Mouse (Mus musculus) midbrain, embryonic 11.5 days (tissue): ENCODE data around the gene Lrrc37a. TPM values are rescaled to one million over a fixed set of nuclear protein-coding genes. Genes with fewer than 3 reads are reported as not detected.
"Not testable (repeated sequence)": the region's sequence is repeated elsewhere in the genome, so short reads cannot be mapped to it uniquely, and the experiment has no call there.

Experiments
- ATAC-seq: fragments of 200-750 bp; cut with Nextera tagmentation; 2 replicates; pipeline ENCODE4 v1.8.0; 2017; ENCODE audit warnings: moderate TSS enrichment, moderate library complexity; ENCODE audit not compliant: low FRiP score
- DNase-seq: peaks from one replicate; pipeline ENCODE4 v3.0.0; 2015; ENCODE audit warnings: low spot score; ENCODE audit errors: missing footprints
- H3K27ac ChIP-seq: fragments of 300-500 bp; sonication (generic); 2 replicates; pipeline ENCODE4 v1.5.1; 2014; ENCODE audit warnings: low read depth, low read length
- H3K27me3 ChIP-seq: fragments of 300-500 bp; sonication (generic); 2 replicates; pipeline ENCODE4 v1.6.1; 2014; ENCODE audit warnings: mild to moderate bottlenecking, low read length, moderate library complexity, mixed read lengths; ENCODE audit not compliant: control insufficient read depth, insufficient read depth
- H3K36me3 ChIP-seq: fragments of 300-500 bp; sonication (generic); 2 replicates; pipeline ENCODE4 v1.6.1; 2014; ENCODE audit warnings: mild to moderate bottlenecking, low read length, moderate library complexity, mixed read lengths; ENCODE audit not compliant: control insufficient read depth, insufficient read depth
- H3K4me1 ChIP-seq: fragments of 300-500 bp; sonication (generic); 2 replicates; pipeline ENCODE4 v1.6.1; 2014; ENCODE audit warnings: low read length; ENCODE audit not compliant: control insufficient read depth, insufficient read depth
- H3K4me2 ChIP-seq: fragments of 300-500 bp; sonication (generic); 2 replicates; pipeline ENCODE4 v1.6.1; 2014; ENCODE audit warnings: mild to moderate bottlenecking, moderate library complexity
- H3K4me3 ChIP-seq: fragments of 300-500 bp; sonication (generic); 2 replicates; pipeline ENCODE4 v1.5.1; 2014; ENCODE audit warnings: low read depth, low read length
- H3K9ac ChIP-seq: fragments of 300-500 bp; sonication (generic); 2 replicates; pipeline ENCODE4 v1.6.1; 2014; ENCODE audit warnings: low read length
- H3K9me3 ChIP-seq: fragments of 300-500 bp; sonication (generic); 2 replicates; pipeline ENCODE4 v1.6.1; 2016; ENCODE audit warnings: low read length; ENCODE audit not compliant: control insufficient read depth
- WGBS: fragments of 180-500 bp; shearing (Covaris S2); extraction: QIAGEN DNeasy Blood & Tissue Kit; methylation state at CpG from one replicate; pipeline ENCODE4 v1.1.7; 2014; 5-methylcytosine and 5-hydroxymethylcytosine counted together
- polyA plus RNA-seq: library from polyadenylated mRNA; unstranded; fragments of >200 nt; fragmentation: Nextera tagmentation; extraction: Ambion mirVana; gene quantifications from 2 replicates; pipeline ENCODE4 v1.2.1, GENCODE M21; 2014

Lrrc37a gene
- not detected in 2 replicates for polyA plus RNA-seq

- Histone ChIP-seq H3K4me3 (no peak within 1 kb of the TSS), H3K9me3 (no peaks in the 10 kb centered on the region), H3K27me3 (no peaks in the 10 kb centered on the region), H3K36me3 (no peaks in the 10 kb centered on the region), H3K4me1 (no peaks in the 10 kb centered on the region), H3K4me2 (no peak within 1 kb of the TSS), H3K27ac (no peak within 1 kb of the TSS), H3K9ac (no peak within 1 kb of the TSS)
- DNase-seq (no peak), ATAC-seq (no peak)
- 91% methylated on average over 12 of the region's 12 CpGs for WGBS
Observed at GRCm38 (mm10) chr11:103504497-103504896, at the start of gene Lrrc37a. TSS of gene Lrrc37a (minus strand) at chr11:103504597.

- H3K9ac ChIP-seq, ATAC-seq: not testable (repeated sequence)
- WGBS = 24% methylated on average over 1 of the region's 1 CpGs
Observed at GRCm38 (mm10) chr11:103534973-103535372, 30.6 kb upstream of the Lrrc37a start.

DNA sequence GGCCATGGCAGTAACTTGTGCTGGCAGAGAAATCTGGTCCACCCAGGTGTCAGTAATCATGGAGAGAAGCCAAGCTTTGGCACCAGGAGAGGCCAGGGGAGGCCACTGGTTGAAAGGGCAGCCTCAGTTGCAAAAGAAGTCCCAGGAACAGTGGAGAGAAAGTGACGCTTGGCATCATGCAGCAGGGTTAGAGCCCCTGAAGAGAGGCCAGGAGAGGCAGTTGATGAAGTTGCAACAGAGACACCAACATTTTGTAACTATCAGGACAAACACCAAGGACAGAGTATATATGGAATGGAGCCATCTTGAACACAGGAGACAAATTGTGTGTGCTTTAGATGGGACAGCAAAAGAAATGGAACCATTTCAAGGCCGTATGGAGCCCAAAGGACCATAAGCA, 7.7 kb upstream of the Lrrc37a start:
- Histone ChIP-seq H3K36me3 (no peaks in the 10 kb centered on the region), H3K9me3 (no peaks in the 10 kb centered on the region), H3K4me3 (no peak overlapping the region), H3K4me2 (no peak overlapping the region), H3K4me1 (no peaks in the 10 kb centered on the region), H3K27me3 (no peaks in the 10 kb centered on the region), H3K9ac (no peak overlapping the region), H3K27ac (no peak overlapping the region)
- DNase-seq (no peak), ATAC-seq (no peak)
- WGBS = 79% methylated on average over 2 of the region's 2 CpGs

More at GRCm38 (mm10) chr11:103534973-103535372, 30.6 kb upstream of the Lrrc37a start:
- H3K4me1 ChIP-seq, H3K4me3 ChIP-seq, H3K4me2 ChIP-seq, H3K27me3 ChIP-seq, H3K27ac ChIP-seq, H3K36me3 ChIP-seq, H3K9me3 ChIP-seq, DNase-seq: not testable (repeated sequence)

DNA sequence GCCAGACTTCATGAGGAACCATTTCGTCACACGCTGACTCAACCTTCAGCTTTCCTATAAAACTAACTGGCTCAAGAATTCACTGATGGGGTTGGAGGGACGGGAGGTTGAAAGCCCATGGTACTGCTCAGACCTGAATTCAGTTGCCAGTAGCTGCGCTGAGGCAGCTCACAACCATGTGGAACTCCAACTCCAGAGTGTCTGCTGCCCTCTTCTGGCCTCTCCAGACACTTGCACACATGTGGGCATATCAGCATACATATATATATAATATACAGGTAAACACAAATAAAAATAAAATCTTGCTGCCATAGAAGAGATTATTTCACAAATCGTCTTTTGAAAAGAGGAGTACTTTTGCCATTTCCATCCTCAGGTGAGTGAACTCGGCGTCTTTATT, 40.0 kb downstream of the Lrrc37a start:
- DNase-seq = no peak
- Histone ChIP-seq H3K4me3 (no peak overlapping the region), H3K27me3 (no peaks in the 10 kb centered on the region), H3K4me2 (no peak overlapping the region), H3K36me3 (no peaks in the 10 kb centered on the region), H3K27ac (no peak overlapping the region), H3K9ac (no peak overlapping the region), H3K9me3 (no peaks in the 10 kb centered on the region), H3K4me1 (no peaks in the 10 kb centered on the region)
- ATAC-seq = no peak
- 73% methylated on average over 7 of the region's 7 CpGs for WGBS

GRCm38 (mm10) chr11:103451105-103451504, 53.3 kb downstream of the Lrrc37a start:
- not testable (repeated sequence) for H3K27me3 ChIP-seq, H3K27ac ChIP-seq, DNase-seq, H3K36me3 ChIP-seq, ATAC-seq, H3K9ac ChIP-seq, H3K4me1 ChIP-seq, H3K4me2 ChIP-seq, H3K9me3 ChIP-seq, H3K4me3 ChIP-seq
- WGBS = 33% methylated on average over 1 of the region's 1 CpGs

- not testable (repeated sequence) for DNase-seq, H3K27ac ChIP-seq, H3K4me2 ChIP-seq, H3K9ac ChIP-seq, H3K4me3 ChIP-seq, H3K4me1 ChIP-seq, ATAC-seq, H3K9me3 ChIP-seq, H3K36me3 ChIP-seq, H3K27me3 ChIP-seq
- 93% methylated on average over 14 of the region's 14 CpGs for WGBS
Observed at GRCm38 (mm10) chr11:103449721-103450120, 54.7 kb downstream of the Lrrc37a start.

GRCm38 (mm10) chr11:103443678-103444077, 60.7 kb downstream of the Lrrc37a start:
- Histone ChIP-seq H3K27ac (no peak overlapping the region), H3K27me3 (no peaks in the 10 kb centered on the region), H3K9ac (no peak overlapping the region), H3K4me1 (no peaks in the 10 kb centered on the region), H3K4me3 (no peak overlapping the region), H3K9me3 (no peaks in the 10 kb centered on the region), H3K36me3 (no peaks in the 10 kb centered on the region), H3K4me2 (no peak overlapping the region)
- DNase-seq (no peak), ATAC-seq (no peak)
- 91% methylated on average over 3 of the region's 3 CpGs for WGBS

DNA sequence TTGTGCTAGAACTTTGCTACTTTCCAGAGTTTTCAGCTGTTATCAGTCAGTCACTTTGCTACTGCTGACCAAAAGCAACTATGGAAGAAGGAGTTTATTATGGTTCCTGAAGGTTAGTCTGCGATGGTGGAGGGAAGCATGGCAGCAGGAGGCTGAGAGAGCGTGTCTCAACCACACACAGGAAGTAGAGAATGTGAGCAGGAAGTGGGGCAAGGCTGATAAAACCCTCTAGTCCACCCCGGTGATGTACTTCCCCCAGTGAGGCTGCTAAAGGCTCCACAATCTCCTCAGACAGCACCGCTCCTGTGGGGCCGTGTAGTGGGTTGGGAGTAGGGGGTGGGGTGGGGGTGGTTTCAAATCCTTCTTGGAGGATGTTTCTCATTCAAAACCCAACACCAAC, 68.1 kb downstream of the Lrrc37a start:
- ATAC-seq (no peak), DNase-seq (no peak)
- Histone ChIP-seq H3K9me3 (no peaks in the 10 kb centered on the region), H3K27me3 (no peaks in the 10 kb centered on the region), H3K4me1 (no peaks in the 10 kb centered on the region), H3K27ac (no peak overlapping the region), H3K36me3 (no peaks in the 10 kb centered on the region), H3K4me3 (no peak overlapping the region), H3K4me2 (no peak overlapping the region), H3K9ac (no peak overlapping the region)
- 86% methylated on average over 5 of the region's 5 CpGs for WGBS

DNA sequence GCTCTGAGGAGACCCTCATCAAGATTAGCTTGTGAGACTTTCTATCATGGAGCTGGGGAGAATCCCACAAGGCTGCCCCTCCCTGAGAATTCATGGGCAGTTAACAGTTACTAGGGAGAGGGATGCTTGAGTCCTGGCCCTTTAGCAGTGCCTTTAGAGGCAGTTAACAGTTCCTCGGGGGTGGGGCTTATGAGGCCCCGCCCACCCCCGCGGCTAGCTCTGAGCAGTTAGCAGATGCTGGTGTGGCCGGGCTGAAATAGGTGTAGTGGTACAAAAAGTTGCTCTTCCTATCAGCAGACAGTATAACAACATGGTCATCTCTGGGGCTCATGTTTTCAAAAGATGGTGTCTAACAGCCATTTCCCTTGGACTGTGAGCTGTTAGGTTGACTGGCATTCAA, 79.4 kb downstream of the Lrrc37a start:
- 38% methylated on average over 5 of the region's 5 CpGs for WGBS
- ATAC-seq (no peak), DNase-seq (no peak)

DNA sequence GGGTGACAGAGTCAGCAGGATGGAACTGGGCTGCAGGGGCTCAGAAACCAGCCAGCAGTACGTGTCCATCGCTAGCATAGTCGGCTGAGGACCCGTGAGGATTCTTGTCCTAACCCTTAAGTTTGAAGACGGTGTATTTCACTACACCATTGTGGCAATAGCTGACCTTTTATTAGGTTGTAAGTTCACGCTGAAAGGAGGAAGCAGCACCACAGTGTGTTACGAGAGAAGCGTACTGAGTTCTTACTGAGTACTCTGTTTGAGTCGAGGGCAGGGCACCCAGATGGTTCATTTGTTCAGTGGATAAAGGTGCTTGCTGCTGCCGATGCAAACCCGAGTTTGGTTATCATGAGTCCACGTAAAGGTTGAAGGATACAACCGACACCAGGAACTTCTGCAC, 84.7 kb downstream of the Lrrc37a start:
- ATAC-seq = no peak
- H3K36me3 ChIP-seq = no peaks in the 10 kb centered on the region
- H3K27me3 ChIP-seq = no peaks in the 10 kb centered on the region
- no peak overlapping the region for H3K27ac ChIP-seq
- H3K4me3 ChIP-seq = no peak overlapping the region
- DNase-seq = no peak
- 86% methylated on average over 13 of the region's 13 CpGs for WGBS
- no peaks in the 10 kb centered on the region for H3K9me3 ChIP-seq
- no peaks in the 10 kb centered on the region for H3K4me1 ChIP-seq
- H3K4me2 ChIP-seq = no peak overlapping the region
- H3K9ac ChIP-seq = no peak overlapping the region

More for the DNA sequence above, 79.4 kb downstream of the Lrrc37a start:
- Histone ChIP-seq H3K9ac (no peak overlapping the region), H3K36me3 (no peaks in the 10 kb centered on the region), H3K27ac (no peak overlapping the region), H3K9me3 (no peaks in the 10 kb centered on the region), H3K4me1 (no peaks in the 10 kb centered on the region), H3K27me3 (no peaks in the 10 kb centered on the region), H3K4me3 (no peak overlapping the region), H3K4me2 (no peak overlapping the region)
